Mouse (Mus musculus): ENCODE measurements around the gene Csnk2a2.

Csnk2a2 gene

DNA sequence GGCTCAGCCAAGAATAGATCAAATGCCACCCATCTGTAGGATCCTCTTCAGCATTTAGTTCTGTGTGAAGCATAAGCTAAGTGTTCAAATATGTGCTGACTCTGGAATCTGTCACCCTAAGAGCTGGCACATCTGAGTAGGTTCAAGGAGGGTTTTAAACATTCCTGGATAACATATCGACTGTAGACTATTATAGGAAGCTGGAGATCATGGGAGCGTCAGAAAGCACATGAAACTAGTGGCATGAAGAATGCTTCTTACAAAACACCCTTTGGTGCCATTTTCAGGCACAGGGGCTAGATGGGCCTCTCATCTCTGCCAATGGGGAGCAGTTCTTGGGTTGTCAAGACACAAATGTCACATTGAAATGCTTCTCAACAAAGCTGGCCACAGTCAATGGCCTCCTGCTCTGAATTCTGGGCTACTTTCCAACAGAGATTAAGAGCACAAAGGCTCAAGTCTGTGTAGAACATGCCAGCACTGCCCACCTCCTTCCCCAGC lies 63.0 kb downstream of the Csnk2a2 start:
- peak; percentile 23 to 79 for DNase-seq (ENCODE audit: inconsistent age in 2 of 2, low spot score in 1 of 2)

DNA sequence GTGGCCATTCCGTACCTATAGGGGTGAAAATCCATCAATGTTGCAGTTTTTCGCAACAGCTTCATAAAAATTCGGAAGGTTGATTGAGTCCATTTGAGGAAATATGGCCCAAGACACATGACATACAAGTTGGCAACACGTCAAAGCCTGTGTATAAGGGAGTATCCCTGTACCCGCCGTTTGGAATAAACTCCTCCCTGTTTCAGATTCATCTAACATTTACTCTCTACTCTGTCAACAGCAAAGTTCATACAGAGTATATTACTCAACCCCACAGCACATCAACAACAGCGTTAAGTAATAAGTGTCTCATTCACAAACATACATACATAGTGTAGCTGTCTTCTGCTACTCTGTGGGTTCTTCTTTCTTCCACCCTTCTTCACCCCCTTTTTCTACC lies 65.2 kb downstream of the Csnk2a2 start:
- no peak for DNase-seq (ENCODE audit: inconsistent age in 2 of 2, low spot score in 1 of 2)

GRCm38 (mm10) chr8:95422193-95422810 lies 67.5 kb downstream of the Csnk2a2 start:
- DNase-seq (ENCODE audit: inconsistent age in 2 of 2, low spot score in 1 of 2) = no peak

DNA sequence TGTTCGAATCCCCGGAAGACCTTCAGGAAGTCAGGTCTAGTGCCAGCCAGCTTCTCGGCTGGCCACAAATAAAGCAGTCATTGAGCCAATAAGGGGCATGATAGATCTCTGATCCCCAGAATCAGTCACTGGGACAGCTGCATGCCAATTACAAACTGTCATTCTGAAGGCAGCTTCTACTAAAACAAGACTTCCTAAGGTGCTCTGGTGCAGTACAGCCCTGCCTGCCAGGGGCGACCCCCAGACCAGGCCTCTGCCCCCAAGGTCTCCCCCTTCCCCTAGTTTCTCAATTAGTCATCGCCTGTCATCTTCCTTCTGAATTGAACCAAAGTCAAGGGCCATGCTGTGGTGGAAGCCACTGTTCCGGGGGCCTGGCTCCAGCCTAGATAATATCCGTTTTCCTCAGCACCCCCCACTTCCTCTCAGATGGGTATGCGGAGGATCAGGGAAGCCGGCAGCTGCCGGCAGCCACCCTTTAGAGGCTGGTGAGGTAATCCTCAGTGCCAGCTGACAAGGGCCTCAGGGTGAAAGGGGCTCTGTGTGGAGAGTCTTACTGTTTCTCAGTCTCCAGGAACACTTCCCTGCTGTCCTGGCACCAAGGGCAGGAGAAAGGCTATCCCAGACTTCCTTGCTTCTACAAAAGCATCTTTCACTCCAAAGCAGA lies 78.4 kb downstream of the Csnk2a2 start:
- DNase-seq (ENCODE audit: inconsistent age in 2 of 2, low spot score in 1 of 2) = peak in 1 of 2 experiments; percentile 57

DNA sequence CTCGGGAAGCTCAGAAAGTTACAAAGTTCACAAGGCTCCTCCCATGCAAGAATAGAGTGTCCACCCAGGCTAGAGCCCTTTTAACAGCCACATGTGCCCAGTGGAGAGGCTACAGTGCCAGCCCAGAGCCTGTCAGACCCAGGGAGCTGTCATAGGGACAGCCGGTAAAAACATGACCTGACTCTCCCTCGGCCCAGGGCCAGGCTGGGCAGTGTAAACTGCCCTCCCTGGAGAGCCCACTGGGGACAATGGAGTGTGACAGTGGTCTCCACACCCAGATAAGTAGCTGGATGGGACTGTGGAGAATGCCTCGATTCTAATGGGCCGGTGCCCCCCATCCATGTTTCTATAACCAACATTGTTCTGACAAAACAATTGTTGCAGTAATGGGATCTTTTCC lies 80.3 kb downstream of the Csnk2a2 start:
- no peak for DNase-seq (ENCODE audit: inconsistent age in 2 of 2, low spot score in 1 of 2)

GRCm38 (mm10) chr8:95401091-95401490 lies 88.7 kb downstream of the Csnk2a2 start:
- DNase-seq (ENCODE audit: inconsistent age in 2 of 2, low spot score in 1 of 2) = no peak

GRCm38 (mm10) chr8:95399131-95399530 lies 90.7 kb downstream of the Csnk2a2 start:
- DNase-seq (ENCODE audit: inconsistent age in 2 of 2, low spot score in 1 of 2) = no peak

DNA sequence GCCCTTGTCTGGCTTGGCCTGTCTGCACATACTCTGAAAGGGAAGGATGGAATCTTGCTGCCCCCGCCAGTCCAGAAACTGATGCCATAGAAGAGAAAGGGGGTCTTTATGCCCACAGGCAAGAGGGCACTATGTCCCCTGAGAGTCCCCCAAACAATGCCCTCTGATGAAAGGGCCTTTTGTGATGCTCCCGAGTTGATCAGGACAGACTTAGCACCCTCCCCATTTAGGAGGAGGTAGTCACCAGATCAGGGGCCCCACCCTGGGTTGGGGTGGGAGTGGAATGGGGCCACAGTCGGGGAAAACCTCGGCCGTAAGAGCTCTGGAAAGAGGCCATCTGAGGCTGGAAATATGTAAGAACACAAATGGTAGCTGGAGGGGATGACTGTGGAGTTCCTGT lies 92.6 kb downstream of the Csnk2a2 start:
- DNase-seq (ENCODE audit: inconsistent age in 2 of 2, low spot score in 1 of 2) = no peak

DNA sequence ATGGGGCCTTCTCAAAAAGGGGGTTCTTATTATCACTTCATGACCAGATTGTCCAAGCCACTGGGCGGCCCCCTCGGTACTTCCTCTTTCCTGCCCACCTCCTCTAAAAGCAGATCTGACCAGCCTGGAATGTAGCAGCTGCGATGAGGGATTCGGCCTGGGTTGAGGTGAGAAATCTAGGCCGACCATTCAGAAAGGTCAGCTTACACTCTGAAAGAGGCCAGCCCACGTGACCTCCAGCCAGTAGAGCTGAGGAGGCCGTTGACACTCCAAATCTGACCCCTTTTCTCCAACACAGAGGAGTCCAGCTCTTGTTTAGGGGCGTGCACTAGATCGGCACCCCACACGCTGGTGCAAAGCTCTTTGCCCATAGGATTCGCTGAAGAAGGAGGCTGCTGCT lies 93.1 kb downstream of the Csnk2a2 start:
- no peak for DNase-seq (ENCODE audit: inconsistent age in 2 of 2, low spot score in 1 of 2)
